Mouse (Mus musculus) forebrain, embryonic 11.5 days (tissue): Measurements from ENCODE around the gene Cog6. TPM values are rescaled to one million over a fixed set of nuclear protein-coding genes. Genes with fewer than 3 reads are reported as not detected.

ENCODE experiments used
- ATAC-seq: fragments of 200-750 bp; cut with Nextera tagmentation; replicated peaks from 2 replicates; pipeline ENCODE4 v1.8.0; 2017; ENCODE audit warnings: moderate TSS enrichment; ENCODE audit not compliant: low FRiP score
- DNase-seq: peaks from one replicate; pipeline ENCODE4 v3.0.0-alpha.2; 2017; ENCODE audit warnings: low spot score
- H3K27ac ChIP-seq: fragments of 300-500 bp; sonication (generic); 2 replicates; pipeline ENCODE4 v1.5.1; 2014; ENCODE audit warnings: low read depth, low read length
- H3K27me3 ChIP-seq: fragments of 300-500 bp; sonication (generic); 2 replicates; pipeline ENCODE4 v1.6.1; 2014; ENCODE audit warnings: mild to moderate bottlenecking, low read length, mixed read lengths; ENCODE audit not compliant: control insufficient read depth, insufficient read depth
- H3K36me3 ChIP-seq: fragments of 300-500 bp; sonication (generic); 2 replicates; pipeline ENCODE4 v1.6.1; 2014; ENCODE audit warnings: mild to moderate bottlenecking, low read length, moderate library complexity, mixed read lengths; ENCODE audit not compliant: control insufficient read depth, insufficient read depth
- H3K4me1 ChIP-seq: fragments of 300-500 bp; sonication (generic); replicated peaks from 2 replicates; pipeline ENCODE4 v1.6.1; 2014; ENCODE audit warnings: low read length, mixed read lengths; ENCODE audit not compliant: control insufficient read depth, insufficient read depth
- H3K4me2 ChIP-seq: fragments of 300-500 bp; sonication (generic); 2 replicates; pipeline ENCODE4 v1.6.1; 2014; ENCODE audit warnings: low read depth, mild to moderate bottlenecking, low read length, moderate library complexity, mixed read lengths; ENCODE audit not compliant: severe bottlenecking
- H3K4me3 ChIP-seq: fragments of 300-500 bp; sonication (generic); 2 replicates; pipeline ENCODE4 v1.5.1; 2014; ENCODE audit warnings: low read depth, low read length
- H3K9ac ChIP-seq: fragments of 300-500 bp; sonication (generic); 2 replicates; pipeline ENCODE4 v1.6.1; 2014; ENCODE audit warnings: low read length
- H3K9me3 ChIP-seq: fragments of 300-500 bp; sonication (generic); 2 replicates; pipeline ENCODE4 v1.6.1; 2016; ENCODE audit warnings: low read length, mixed read lengths; ENCODE audit not compliant: control insufficient read depth
- WGBS: fragments of 180-500 bp; shearing (Covaris S2); extraction: QIAGEN DNeasy Blood & Tissue Kit; methylation state at CpG from one replicate; pipeline ENCODE4 v1.1.7; 2014; 5-methylcytosine and 5-hydroxymethylcytosine counted together
- polyA plus RNA-seq: library from polyadenylated mRNA; unstranded; fragments of >200 nt; fragmentation: Nextera tagmentation; extraction: Ambion mirVana; gene quantifications from 2 replicates; pipeline ENCODE4 v1.2.1, GENCODE M21; 2014

The Cog6 gene
- polyA plus RNA-seq, 1 experiment from 2014 or later, result 45.2 TPM

GRCm38 (mm10) chr3:53038913-53039312 lies 21.9 kb upstream of the Cog6 start:
- WGBS, result 71% methylated on average over 5 of the region's 5 CpGs
- Histone ChIP-seq H3K9ac (no peak overlapping the region), H3K9me3 (no peaks in the 10 kb centered on the region), H3K36me3 (no peaks in the 10 kb centered on the region), H3K27ac (no peak overlapping the region), H3K27me3 (no peaks in the 10 kb centered on the region), H3K4me2 (no peak overlapping the region), H3K4me3 (no peak overlapping the region), H3K4me1 (peaks cover 2% of the 10 kb centered on the region; the same call in 1 of the 2 replicates)
- no peak for ATAC-seq
- no peak for DNase-seq

GRCm38 (mm10) chr3:53036941-53037340 lies 19.9 kb upstream of the Cog6 start:
- Histone ChIP-seq H3K4me3 (no peak overlapping the region), H3K4me2 (no peak overlapping the region), H3K27me3 (no peaks in the 10 kb centered on the region), H3K36me3 (no peaks in the 10 kb centered on the region), H3K27ac (no peak overlapping the region), H3K4me1 (peaks cover 2% of the 10 kb centered on the region; the same call in 1 of the 2 replicates), H3K9me3 (no peaks in the 10 kb centered on the region), H3K9ac (no peak overlapping the region)
- WGBS, result 94% methylated on average over 7 of the region's 7 CpGs
- ATAC-seq (no peak), DNase-seq (no peak)

DNA sequence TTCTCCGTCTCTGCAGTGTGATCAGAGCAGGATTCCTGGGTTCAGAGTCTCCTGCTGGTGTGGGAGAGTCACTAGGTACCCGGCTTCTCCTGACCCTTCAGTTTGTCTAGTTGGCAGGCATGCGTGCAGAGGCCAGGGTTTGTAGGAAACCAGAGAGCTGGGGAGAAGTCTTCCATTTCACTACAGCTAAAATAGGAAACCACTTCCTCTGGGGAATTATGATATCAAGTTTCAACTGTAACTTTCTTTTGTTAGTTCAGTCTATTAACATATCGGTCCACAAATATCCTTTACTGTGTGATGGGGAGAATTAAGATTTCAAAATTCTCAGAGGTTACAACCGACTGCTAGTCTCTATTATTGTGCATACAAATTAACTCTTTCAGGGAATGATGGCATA lies 19.0 kb upstream of the Cog6 start:
- H3K4me2 ChIP-seq, result no peak overlapping the region
- ATAC-seq (no peak), DNase-seq (no peak)
- H3K9ac ChIP-seq, result no peak overlapping the region
- no peaks in the 10 kb centered on the region for H3K27me3 ChIP-seq
- H3K9me3 ChIP-seq, result no peaks in the 10 kb centered on the region
- no peak overlapping the region for H3K4me3 ChIP-seq
- WGBS, result 87% methylated on average over 5 of the region's 5 CpGs
- no peaks in the 10 kb centered on the region for H3K36me3 ChIP-seq
- peaks cover 2% of the 10 kb centered on the region; the same call in 1 of the 2 replicates for H3K4me1 ChIP-seq
- H3K27ac ChIP-seq, result no peak overlapping the region

- Histone ChIP-seq H3K4me2 (no peak overlapping the region), H3K9me3 (no peaks in the 10 kb centered on the region), H3K4me3 (no peak overlapping the region), H3K27ac (no peak overlapping the region), H3K36me3 (no peaks in the 10 kb centered on the region), H3K9ac (no peak overlapping the region), H3K4me1 (no peaks in the 10 kb centered on the region), H3K27me3 (no peaks in the 10 kb centered on the region)
- DNase-seq (peak; percentile 58), ATAC-seq (no peak)
- WGBS, result 25% methylated on average over 3 of the region's 3 CpGs
Measured at GRCm38 (mm10) chr3:53033448-53033847, 16.4 kb upstream of the Cog6 start.

DNA sequence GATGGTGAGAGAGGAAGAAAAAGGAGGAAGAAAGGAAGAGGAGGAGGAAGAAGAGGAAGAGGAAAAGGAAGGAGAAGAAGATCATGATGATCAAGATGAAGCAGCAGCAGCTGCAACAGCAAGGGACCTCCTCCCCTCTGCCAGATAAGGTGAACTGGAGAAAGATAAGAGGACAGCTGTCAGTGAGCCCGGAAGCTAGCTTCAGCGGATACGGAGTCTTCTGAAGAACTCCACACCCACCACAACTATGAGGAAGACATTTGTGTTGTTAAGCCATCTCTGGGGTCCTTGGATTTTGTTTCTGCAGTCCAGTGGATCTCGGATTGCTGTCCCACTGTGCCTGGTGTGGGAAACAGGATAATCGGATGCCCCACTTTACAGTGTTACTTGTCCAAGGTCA lies 15.4 kb upstream of the Cog6 start:
- no peak overlapping the region for H3K4me3 ChIP-seq
- no peaks in the 10 kb centered on the region for H3K4me1 ChIP-seq
- H3K27ac ChIP-seq, result no peak overlapping the region
- H3K9me3 ChIP-seq, result no peaks in the 10 kb centered on the region
- no peak overlapping the region for H3K9ac ChIP-seq
- DNase-seq, result no peak
- H3K36me3 ChIP-seq, result no peaks in the 10 kb centered on the region
- ATAC-seq, result no peak
- H3K27me3 ChIP-seq, result no peaks in the 10 kb centered on the region
- WGBS, result 80% methylated on average over 5 of the region's 5 CpGs
- no peak overlapping the region for H3K4me2 ChIP-seq

- Histone ChIP-seq H3K4me2 (no peak overlapping the region), H3K9me3 (no peaks in the 10 kb centered on the region), H3K4me3 (no peak overlapping the region), H3K4me1 (no peaks in the 10 kb centered on the region), H3K27ac (no peak overlapping the region), H3K36me3 (no peaks in the 10 kb centered on the region), H3K27me3 (no peaks in the 10 kb centered on the region), H3K9ac (no peak overlapping the region)
- ATAC-seq (no peak), DNase-seq (no peak)
- WGBS, result 44% methylated on average over 6 of the region's 6 CpGs
Measured at GRCm38 (mm10) chr3:53031586-53031985, 14.5 kb upstream of the Cog6 start.

DNA sequence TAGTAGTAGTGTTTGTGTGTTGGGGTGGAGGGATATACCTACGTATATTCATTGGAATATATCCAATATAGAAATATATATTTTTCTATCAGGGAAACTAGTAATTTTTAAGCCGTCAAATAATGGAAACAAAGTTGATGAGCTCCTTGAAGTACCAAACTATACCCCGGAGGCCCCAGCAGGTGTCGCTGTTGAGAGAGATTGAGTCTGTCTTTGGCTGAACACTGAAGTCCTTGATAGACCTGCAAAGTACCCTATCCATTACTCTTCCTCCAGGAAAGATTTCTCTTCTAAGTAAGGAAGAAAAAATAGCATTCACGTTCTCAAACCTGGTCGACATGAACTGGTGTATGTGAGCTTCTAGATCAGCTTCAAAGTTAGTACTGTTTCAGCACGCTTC lies 12.0 kb upstream of the Cog6 start:
- no peak overlapping the region for H3K9ac ChIP-seq
- no peaks in the 10 kb centered on the region for H3K36me3 ChIP-seq
- H3K4me1 ChIP-seq, result no peaks in the 10 kb centered on the region
- no peak overlapping the region for H3K27ac ChIP-seq
- 23% methylated on average over 7 of the region's 7 CpGs for WGBS
- no peaks in the 10 kb centered on the region for H3K27me3 ChIP-seq
- ATAC-seq (0 out of 2 replicates have a peak, but pooled peaks have one; percentile 55), DNase-seq (peak; percentile 86)
- H3K4me3 ChIP-seq, result no peak overlapping the region
- H3K9me3 ChIP-seq, result no peaks in the 10 kb centered on the region
- no peak overlapping the region for H3K4me2 ChIP-seq

GRCm38 (mm10) chr3:53027333-53027732 lies 10.3 kb upstream of the Cog6 start:
- Histone ChIP-seq H3K4me2 (no peak overlapping the region), H3K4me1 (no peaks in the 10 kb centered on the region), H3K9me3 (no peaks in the 10 kb centered on the region), H3K27me3 (no peaks in the 10 kb centered on the region), H3K27ac (no peak overlapping the region), H3K4me3 (no peak overlapping the region), H3K9ac (no peak overlapping the region), H3K36me3 (no peaks in the 10 kb centered on the region)
- DNase-seq, result no peak
- WGBS, result 81% methylated on average over 4 of the region's 4 CpGs
- ATAC-seq, result no peak

DNA sequence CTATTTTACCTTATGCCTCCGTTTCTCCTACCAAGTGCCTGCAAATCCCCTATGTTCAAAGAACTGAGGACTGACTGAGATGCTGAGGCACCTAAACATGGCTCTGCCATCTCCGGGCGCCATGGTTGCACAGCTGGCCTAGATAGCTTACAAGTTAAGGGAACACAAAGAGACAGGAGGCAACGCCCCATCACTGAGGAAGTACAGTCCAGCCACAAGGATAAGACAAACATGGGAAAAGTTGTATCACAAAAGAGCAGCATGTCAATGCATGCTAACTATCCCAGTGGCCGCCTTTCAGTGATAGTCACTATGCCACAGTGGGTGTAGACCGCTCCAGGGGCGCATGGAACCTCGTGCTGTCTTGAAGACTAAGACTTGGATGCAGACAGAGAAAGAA lies 9.6 kb downstream of the Cog6 start:
- Histone ChIP-seq H3K36me3 (no peaks in the 10 kb centered on the region; the same call in 1 of the 2 replicates), H3K4me3 (no peak overlapping the region), H3K9ac (no peak overlapping the region), H3K27me3 (no peaks in the 10 kb centered on the region), H3K9me3 (no peaks in the 10 kb centered on the region), H3K4me1 (no peaks in the 10 kb centered on the region), H3K27ac (no peak overlapping the region), H3K4me2 (no peak overlapping the region)
- DNase-seq (no peak), ATAC-seq (no peak)
- WGBS, result 95% methylated on average over 8 of the region's 8 CpGs
